Mouse (Mus musculus) MEL (cell line): ENCODE results near the gene Hlcs.

Experiments
- CTCF ChIP-seq, 3 experiments: IDR thresholded peaks in 2 of 3; conservative IDR thresholded peaks in 1 of 3; 2 replicates each; pipeline ENCODE4 v1.5.1; 2011 to 2012; ENCODE audit warnings: low read length in 3 of 3, low read depth in 2 of 3, mild to moderate bottlenecking in 2 of 3, improper control_type of control experiment in 1 of 3, inconsistent platforms in 1 of 3, mixed read lengths in 1 of 3, moderate library complexity in 1 of 3; ENCODE audit not compliant: control insufficient read depth in 1 of 3, insufficient read depth in 1 of 3, poor library complexity in 1 of 3, severe bottlenecking in 1 of 3
- MAZ ChIP-seq: IDR thresholded peaks from 2 replicates; pipeline ENCODE4 v1.6.1; 2012; ENCODE audit warnings: low read depth, mild to moderate bottlenecking, inconsistent platforms, low read length, improper control_type of control experiment
- MXI1 ChIP-seq: IDR thresholded peaks from 2 replicates; pipeline ENCODE4 v1.6.1; 2011; ENCODE audit warnings: mild to moderate bottlenecking, low read depth, low read length, improper control_type of control experiment
- MYC ChIP-seq: IDR thresholded peaks from 2 replicates; pipeline ENCODE4 v1.6.1; 2011; ENCODE audit warnings: low read depth, mild to moderate bottlenecking, low read length, improper control_type of control experiment, moderate library complexity
- POLR2A ChIP-seq, 2 experiments: IDR thresholded peaks; 2 replicates each; pipeline ENCODE4 v1.6.1; 2011 to 2012; ENCODE audit warnings: low read length in 2 of 2, mild to moderate bottlenecking in 2 of 2, control low read depth in 1 of 2, improper control_type of control experiment in 1 of 2, low read depth in 1 of 2, moderate library complexity in 1 of 2; ENCODE audit not compliant: control insufficient read depth in 1 of 2, insufficient read depth in 1 of 2, poor library complexity in 1 of 2
- POLR2AphosphoS2 ChIP-seq: IDR thresholded peaks from 2 replicates; pipeline ENCODE4 v1.6.1; 2011; ENCODE audit warnings: low read length, improper control_type of control experiment
- POLR2AphosphoS5 ChIP-seq: IDR thresholded peaks from 2 replicates; pipeline ENCODE4 v1.6.1; 2012; ENCODE audit warnings: low read depth, borderline replicate concordance, mild to moderate bottlenecking, inconsistent platforms, low read length, moderate library complexity, mixed read lengths
- USF2 ChIP-seq, 2 experiments: IDR thresholded peaks; 2 replicates each; pipeline ENCODE4 v1.6.1; 2011 to 2012; ENCODE audit warnings: improper control_type of control experiment in 2 of 2, low read length in 2 of 2, borderline replicate concordance in 1 of 2, inconsistent platforms in 1 of 2, low read depth in 1 of 2, mild to moderate bottlenecking in 1 of 2; ENCODE audit not compliant: insufficient read depth in 1 of 2
- ZKSCAN1 ChIP-seq: IDR thresholded peaks from 2 replicates; pipeline ENCODE4 v1.6.1; 2012; ENCODE audit warnings: low read depth, mild to moderate bottlenecking, inconsistent platforms, low read length, improper control_type of control experiment, moderate library complexity

GRCm38 (mm10) chr16:94345733-94346132 is 32.4 kb upstream of the Hlcs start:
- TF ChIP-seq CTCF (IDR thresholded peaks at IDR 0.05 in 2 of 3, conservative IDR thresholded peaks at IDR 0.05 in 1 of 3; ENCODE audit: control insufficient read depth in 1 of 3, insufficient read depth in 1 of 3, low read depth in 2 of 3, low read length in 3 of 3, poor library complexity in 1 of 3, severe bottlenecking in 1 of 3) (no peak), USF2 (IDR thresholded peaks at IDR 0.05; ENCODE audit: borderline replicate concordance in 1 of 2, insufficient read depth in 1 of 2, low read depth in 1 of 2, low read length in 2 of 2) (no peak), ZKSCAN1 (no peak), POLR2AphosphoS5 (no peak), POLR2AphosphoS2 (no peak), POLR2A (IDR thresholded peaks at IDR 0.05; ENCODE audit: control insufficient read depth in 1 of 2, insufficient read depth in 1 of 2, low read depth in 1 of 2, low read length in 2 of 2, poor library complexity in 1 of 2) (no peak), MYC (no peak), MAZ (no peak), MXI1 (no peak)
